Mouse (Mus musculus): Measurements from ENCODE around the gene Trim28. TPM values are rescaled to one million over a fixed set of nuclear protein-coding genes. Genes with fewer than 3 reads are reported as not detected.
A peak's percentile ranks its signal among the peaks of the same experiment; 100 is the strongest.

Gene Trim28
- total RNA-seq (2014; rRNA removed) (430 and 485 TPM in 2 replicates), polyA plus RNA-seq (2015; fragmentation: Nextera tagmentation; extraction: Ambion mirVana) (209 and 211 TPM in 2 replicates)

GRCm38 (mm10) chr7:12998851-12999250, at the start of gene Trim28:
TSS of gene Trim28 (plus strand) at chr7:12999114.
- Histone ChIP-seq H3K27ac (ENCODE audit: low read depth, low read length) (no peak within 1 kb of the TSS), H3K4me2 (ENCODE audit: low read depth) (no peak within 1 kb of the TSS), H3K27me3 (ENCODE audit: insufficient read depth, low read length) (no peaks in the 10 kb centered on the region), H3K36me3 (ENCODE audit: insufficient read depth) (peaks cover 1% of the 10 kb centered on the region; the same call in 1 of the 2 replicates), H3K9ac (no peak within 1 kb of the TSS), H3K9me3 (ENCODE audit: low read length) (no peaks in the 10 kb centered on the region), H3K4me1 (ENCODE audit: insufficient read depth) (no peaks in the 10 kb centered on the region), H3K4me3 (ENCODE audit: low read depth, low read length) (no peak within 1 kb of the TSS)
- WGBS, result 79% methylated on average over 3 of the region's 3 CpGs
- ATAC-seq, result no peak
- no peak for TF ChIP-seq CTCF (IDR thresholded peaks at IDR 0.05; ENCODE audit: low read depth)
- no peak for DNase-seq

- H3K27ac ChIP-seq (ENCODE audit: low read depth, low read length), result peak overlapping the region; percentile 90
- no peak for TF ChIP-seq CTCF (IDR thresholded peaks at IDR 0.05; ENCODE audit: low read depth)
- peak overlapping the region; percentile 87 for H3K4me2 ChIP-seq (ENCODE audit: low read depth)
- 11% methylated on average over 16 of the region's 16 CpGs for WGBS
- no peaks in the 10 kb centered on the region for H3K36me3 ChIP-seq (ENCODE audit: insufficient read depth)
- H3K9me3 ChIP-seq (ENCODE audit: low read length), result no peaks in the 10 kb centered on the region
- peak overlapping the region; percentile 47 for H3K4me3 ChIP-seq (ENCODE audit: low read depth, low read length)
- H3K4me1 ChIP-seq (ENCODE audit: insufficient read depth), result peaks cover 9% of the 10 kb centered on the region
- ATAC-seq (no peak), DNase-seq (no peak)
- peak overlapping the region; percentile 64 for H3K9ac ChIP-seq
- no peaks in the 10 kb centered on the region for H3K27me3 ChIP-seq (ENCODE audit: insufficient read depth, low read length)
Measured at GRCm38 (mm10) chr7:12949872-12950229, 49.1 kb upstream of the Trim28 start.

GRCm38 (mm10) chr7:12954896-12955295, 44.0 kb upstream of the Trim28 start:
- H3K4me2 ChIP-seq (ENCODE audit: low read depth), result no peak overlapping the region
- H3K27ac ChIP-seq (ENCODE audit: low read depth, low read length), result no peak overlapping the region
- no peak overlapping the region for H3K4me3 ChIP-seq (ENCODE audit: low read depth, low read length)
- no peaks in the 10 kb centered on the region for H3K36me3 ChIP-seq (ENCODE audit: insufficient read depth)
- peak; percentile 40; the same call in 1 of the 2 replicates for TF ChIP-seq CTCF (IDR thresholded peaks at IDR 0.05; ENCODE audit: low read depth)
- H3K9me3 ChIP-seq (ENCODE audit: low read length), result no peaks in the 10 kb centered on the region
- 47% methylated on average over 3 of the region's 3 CpGs for WGBS
- DNase-seq (no peak), ATAC-seq (no peak)
- H3K9ac ChIP-seq, result no peak overlapping the region
- peaks cover 4% of the 10 kb centered on the region; the same call in 1 of the 2 replicates for H3K4me1 ChIP-seq (ENCODE audit: insufficient read depth)
- no peaks in the 10 kb centered on the region for H3K27me3 ChIP-seq (ENCODE audit: insufficient read depth, low read length)

GRCm38 (mm10) chr7:12957511-12957910, 41.4 kb upstream of the Trim28 start:
- Histone ChIP-seq H3K4me2 (ENCODE audit: low read depth) (no peak overlapping the region), H3K27me3 (ENCODE audit: insufficient read depth, low read length) (no peaks in the 10 kb centered on the region), H3K9me3 (ENCODE audit: low read length) (no peaks in the 10 kb centered on the region), H3K4me1 (ENCODE audit: insufficient read depth) (no peaks in the 10 kb centered on the region), H3K9ac (no peak overlapping the region), H3K36me3 (ENCODE audit: insufficient read depth) (no peaks in the 10 kb centered on the region), H3K27ac (ENCODE audit: low read depth, low read length) (no peak overlapping the region), H3K4me3 (ENCODE audit: low read depth, low read length) (no peak overlapping the region)
- ATAC-seq, result no peak
- WGBS, result 69% methylated on average over 5 of the region's 5 CpGs
- no peak for DNase-seq
- TF ChIP-seq CTCF (IDR thresholded peaks at IDR 0.05; ENCODE audit: low read depth), result no peak

GRCm38 (mm10) chr7:12958948-12959347, 40.0 kb upstream of the Trim28 start:
- DNase-seq (no peak), ATAC-seq (no peak)
- Histone ChIP-seq H3K4me3 (ENCODE audit: low read depth, low read length) (no peak overlapping the region), H3K36me3 (ENCODE audit: insufficient read depth) (no peaks in the 10 kb centered on the region), H3K4me2 (ENCODE audit: low read depth) (no peak overlapping the region), H3K9me3 (ENCODE audit: low read length) (no peaks in the 10 kb centered on the region), H3K4me1 (ENCODE audit: insufficient read depth) (no peaks in the 10 kb centered on the region), H3K27me3 (ENCODE audit: insufficient read depth, low read length) (no peaks in the 10 kb centered on the region), H3K27ac (ENCODE audit: low read depth, low read length) (no peak overlapping the region), H3K9ac (no peak overlapping the region)
- no peak for TF ChIP-seq CTCF (IDR thresholded peaks at IDR 0.05; ENCODE audit: low read depth)
- WGBS, result 79% methylated on average over 4 of the region's 4 CpGs

GRCm38 (mm10) chr7:12959718-12960117, 39.2 kb upstream of the Trim28 start:
- no peaks in the 10 kb centered on the region for H3K9me3 ChIP-seq (ENCODE audit: low read length)
- ATAC-seq (no peak), DNase-seq (no peak)
- no peaks in the 10 kb centered on the region for H3K36me3 ChIP-seq (ENCODE audit: insufficient read depth)
- H3K9ac ChIP-seq, result no peak overlapping the region
- no peaks in the 10 kb centered on the region for H3K4me1 ChIP-seq (ENCODE audit: insufficient read depth)
- no peak overlapping the region for H3K4me2 ChIP-seq (ENCODE audit: low read depth)
- H3K4me3 ChIP-seq (ENCODE audit: low read depth, low read length), result no peak overlapping the region
- WGBS, result 8% methylated on average over 4 of the region's 4 CpGs
- H3K27me3 ChIP-seq (ENCODE audit: insufficient read depth, low read length), result no peaks in the 10 kb centered on the region
- TF ChIP-seq CTCF (IDR thresholded peaks at IDR 0.05; ENCODE audit: low read depth), result no peak
- no peak overlapping the region for H3K27ac ChIP-seq (ENCODE audit: low read depth, low read length)

- peak; percentile 90 for DNase-seq
- peak overlapping the region; percentile 52 for H3K4me3 ChIP-seq (ENCODE audit: low read depth, low read length)
- H3K36me3 ChIP-seq (ENCODE audit: insufficient read depth), result no peaks in the 10 kb centered on the region
- peak; percentile 80 for ATAC-seq
- H3K4me2 ChIP-seq (ENCODE audit: low read depth), result peak overlapping the region; percentile 64
- H3K4me1 ChIP-seq (ENCODE audit: insufficient read depth), result peaks cover under 1% of the 10 kb centered on the region; the same call in 1 of the 2 replicates
- 1% methylated on average over 29 of the region's 29 CpGs for WGBS
- peak overlapping the region; percentile 62 for H3K9ac ChIP-seq
- H3K9me3 ChIP-seq (ENCODE audit: low read length), result no peaks in the 10 kb centered on the region
- no peak for TF ChIP-seq CTCF (IDR thresholded peaks at IDR 0.05; ENCODE audit: low read depth)
- H3K27ac ChIP-seq (ENCODE audit: low read depth, low read length), result peak overlapping the region; percentile 89
- no peaks in the 10 kb centered on the region for H3K27me3 ChIP-seq (ENCODE audit: insufficient read depth, low read length)
Measured at GRCm38 (mm10) chr7:12961511-12962141, 37.3 kb upstream of the Trim28 start.
